16 mouse cellular contexts compared by ENCODE assay signal in genomic region chr1:131088547-131088946, GRCm38 (mm10). TPM values are rescaled to one million over a fixed set of nuclear protein-coding genes. Genes with fewer than 3 reads are reported as not detected.
DNase-seq lines count a peak whose midpoint lies in the region; ATAC-seq and TF ChIP-seq lines count a peak whose summit lies in the region.
"Had no signal": no experiment of that assay in that cellular context is flagged by ENCODE, and none has a peak within 500 bp of the region (broad histone marks: within the 10 kb centered on the region; RNA-seq: fewer than 3 reads in every experiment).

No protein-coding gene starts in this region.

- intact Hi-C loops in heart, adult 2 months (cut with DNase I) = loop anchor here (2.0 kb wide), 1 partner anchor 28 kb away; no protein-coding TSS in a partner anchor
- intact Hi-C loops in heart, postnatal 10 days (cut with DNase I) = no loop called here

- TF ChIP-seq EP300 in heart, adult 2 months (IDR thresholded peaks at IDR 0.05; ENCODE audit: insufficient read depth, low read depth, low read length) = no peak

- no peak for ATAC-seq in hindbrain, embryonic 16.5 days
- no peak for ATAC-seq in midbrain, embryonic 12.5 days (ENCODE audit: low FRiP score, low read depth)
- no peak for ATAC-seq in midbrain, embryonic 14.5 days (ENCODE audit: low FRiP score, low TSS enrichment)
- ATAC-seq: liver, postnatal 0 days had no signal

- peak overlapping the region; percentile 87 for H3K27ac ChIP-seq in heart, adult 2 months
- H3K27ac ChIP-seq in hindbrain, embryonic 10.5 days = peak overlapping the region; percentile 23; the same call in 1 of the 2 replicates
- H3K27ac ChIP-seq in hindbrain, embryonic 16.5 days (ENCODE audit: low read depth, low read length) = no peak overlapping the region
- H3K27ac ChIP-seq in midbrain, embryonic 12.5 days (replicated peaks) = 0 out of 2 replicates have a peak overlapping the region, but pooled peaks have one; percentile 20
- no peak overlapping the region for H3K27ac ChIP-seq in midbrain, embryonic 14.5 days (replicated peaks; ENCODE audit: low read depth, low read length)
- H3K27ac ChIP-seq: left cerebral cortex, adult 2 months; limb, embryonic 15.5 days; neural tube, embryonic 15.5 days had no signal

- H3K4me3 ChIP-seq in heart, adult 2 months = no peak overlapping the region
- no peak overlapping the region for H3K4me3 ChIP-seq in hindbrain, embryonic 10.5 days
- H3K4me3 ChIP-seq in hindbrain, embryonic 16.5 days (ENCODE audit: low read length) = no peak overlapping the region
- no peak overlapping the region for H3K4me3 ChIP-seq in midbrain, embryonic 12.5 days
- no peak overlapping the region for H3K4me3 ChIP-seq in midbrain, embryonic 14.5 days (replicated peaks; ENCODE audit: low read depth, low read length)
- H3K4me3 ChIP-seq: left cerebral cortex, adult 2 months; limb, embryonic 15.5 days; neural tube, embryonic 15.5 days had no signal

- no peaks in the 10 kb centered on the region for H3K27me3 ChIP-seq in heart, adult 2 months (ENCODE audit: control insufficient read depth, insufficient read depth, low read length)
- no peaks in the 10 kb centered on the region for H3K27me3 ChIP-seq in hindbrain, embryonic 10.5 days (ENCODE audit: insufficient read depth, poor library complexity, severe bottlenecking)
- no peaks in the 10 kb centered on the region for H3K27me3 ChIP-seq in hindbrain, embryonic 16.5 days (replicated peaks; ENCODE audit: control insufficient read depth, insufficient read depth, low read length)
- no peaks in the 10 kb centered on the region for H3K27me3 ChIP-seq in midbrain, embryonic 12.5 days
- H3K27me3 ChIP-seq in midbrain, embryonic 14.5 days (ENCODE audit: control insufficient read depth, insufficient read depth, low read length) = no peaks in the 10 kb centered on the region
- H3K27me3 ChIP-seq: limb, embryonic 15.5 days; neural tube, embryonic 15.5 days had no signal

- peaks cover 61% of the 10 kb centered on the region for H3K4me1 ChIP-seq in heart, adult 2 months (ENCODE audit: control insufficient read depth, insufficient read depth, low read length)
- H3K4me1 ChIP-seq in hindbrain, embryonic 10.5 days (replicated peaks) = peaks cover 89% of the 10 kb centered on the region
- peaks cover 41% of the 10 kb centered on the region for H3K4me1 ChIP-seq in hindbrain, embryonic 16.5 days (ENCODE audit: control insufficient read depth, insufficient read depth, low read depth, low read length)
- H3K4me1 ChIP-seq in midbrain, embryonic 12.5 days = peaks cover 89% of the 10 kb centered on the region
- H3K4me1 ChIP-seq in midbrain, embryonic 14.5 days (ENCODE audit: control insufficient read depth, insufficient read depth, low read length) = peaks cover 83% of the 10 kb centered on the region

- 40% methylated on average over 11 of the region's 11 CpGs for WGBS in heart, adult 2 months
- WGBS in hindbrain, embryonic 10.5 days = 53% methylated on average over 11 of the region's 11 CpGs
- 70% methylated on average over 11 of the region's 11 CpGs for WGBS in hindbrain, embryonic 16.5 days
- WGBS in midbrain, embryonic 12.5 days = 41% methylated on average over 11 of the region's 11 CpGs
- WGBS in midbrain, embryonic 14.5 days = 47% methylated on average over 11 of the region's 11 CpGs

- DNase-seq in heart, adult 2 months = no peak
- DNase-seq in heart, postnatal 10 days = no peak
- no peak for DNase-seq in hindbrain, embryonic 10.5 days (ENCODE audit: low spot score)
- DNase-seq in midbrain, embryonic 14.5 days = no peak
- DNase-seq in lung, postnatal 36 days = peak; percentile 63
- DNase-seq in frontal cortex, postnatal 14 days (ENCODE audit: low spot score in 2 of 2) = no peak
- DNase-seq: cerebellum, postnatal 25 days; kidney, postnatal 10 days; liver, postnatal 0 days; retina, postnatal 1 day; thymus, adult 2 months had no signal

- no peak for TF ChIP-seq CTCF in heart, adult 2 months (IDR thresholded peaks at IDR 0.05)

- no peak for TF ChIP-seq POLR2A in heart, adult 2 months (IDR thresholded peaks at IDR 0.05; ENCODE audit: insufficient read depth, low read depth, low read length)

- no peak overlapping the region for H3K9ac ChIP-seq in heart, adult 2 months (ENCODE audit: low read depth, low read length)
- no peak overlapping the region for H3K9ac ChIP-seq in hindbrain, embryonic 16.5 days (ENCODE audit: low read depth, low read length)
- no peak overlapping the region for H3K9ac ChIP-seq in midbrain, embryonic 12.5 days (replicated peaks)
- H3K9ac ChIP-seq in midbrain, embryonic 14.5 days (replicated peaks; ENCODE audit: low read length) = no peak overlapping the region; the same call in 1 of the 2 replicates
- H3K9ac ChIP-seq: limb, embryonic 15.5 days; neural tube, embryonic 15.5 days had no signal

- peaks cover 16% of the 10 kb centered on the region for H3K36me3 ChIP-seq in heart, adult 2 months (ENCODE audit: control insufficient read depth, insufficient read depth, low read length)
- 0 out of 2 replicates have a peak, but pooled peaks cover 2% of the 10 kb centered on the region for H3K36me3 ChIP-seq in hindbrain, embryonic 10.5 days
- no peaks in the 10 kb centered on the region for H3K36me3 ChIP-seq in hindbrain, embryonic 16.5 days (ENCODE audit: control insufficient read depth, insufficient read depth, low read length)
- no peaks in the 10 kb centered on the region for H3K36me3 ChIP-seq in midbrain, embryonic 12.5 days
- H3K36me3 ChIP-seq in midbrain, embryonic 14.5 days (ENCODE audit: control insufficient read depth, insufficient read depth, low read length) = no peaks in the 10 kb centered on the region
- H3K36me3 ChIP-seq: limb, embryonic 15.5 days; neural tube, embryonic 15.5 days had no signal

- no peaks in the 10 kb centered on the region for H3K9me3 ChIP-seq in hindbrain, embryonic 10.5 days
- H3K9me3 ChIP-seq in hindbrain, embryonic 16.5 days (ENCODE audit: control insufficient read depth, low read length) = no peaks in the 10 kb centered on the region
- H3K9me3 ChIP-seq in midbrain, embryonic 12.5 days = no peaks in the 10 kb centered on the region
- no peaks in the 10 kb centered on the region for H3K9me3 ChIP-seq in midbrain, embryonic 14.5 days (ENCODE audit: control insufficient read depth, low read length)
- H3K9me3 ChIP-seq: limb, embryonic 15.5 days; neural tube, embryonic 15.5 days had no signal

- no peak overlapping the region for H3K4me2 ChIP-seq in hindbrain, embryonic 16.5 days (ENCODE audit: low read length)
- peak overlapping the region; percentile 28 for H3K4me2 ChIP-seq in midbrain, embryonic 12.5 days (replicated peaks)
- no peak overlapping the region for H3K4me2 ChIP-seq in midbrain, embryonic 14.5 days (ENCODE audit: low read length)
- H3K4me2 ChIP-seq: limb, embryonic 15.5 days; neural tube, embryonic 15.5 days had no signal

- peaks cover 9% of the 10 kb centered on the region for H3K79me2 ChIP-seq in heart, adult 2 months (replicated peaks; ENCODE audit: control insufficient read depth, insufficient read depth, low read length)

RNA-seq across cellular contexts. Expression of gene Mapkapk2, which starts 9.1 kb away (rescaled TPM):
- 100 to 1,000 TPM; 283 to 363 TPM for total RNA-seq in heart, adult 2 months (2021)
- polyA plus RNA-seq in heart, adult 2 months (2012; rRNA removed) = 196 and 305 TPM in 2 replicates
- total RNA-seq in heart, postnatal 10 days (2021) = 100 to 1,000 TPM; 204 to 224 TPM
- 47.0 and 51.1 TPM in 2 replicates for polyA plus RNA-seq in hindbrain, embryonic 10.5 days (2016; fragmentation: Nextera tagmentation; extraction: Ambion mirVana)
- 9.1 and 15.7 TPM in 2 replicates for polyA plus RNA-seq in hindbrain, embryonic 16.5 days (2015; fragmentation: Nextera tagmentation; extraction: Ambion mirVana)
- 69.5 and 76.4 TPM in 2 replicates for polyA plus RNA-seq in midbrain, embryonic 12.5 days (2016; fragmentation: Nextera tagmentation; extraction: Ambion mirVana)
- polyA plus RNA-seq in midbrain, embryonic 14.5 days (2014; fragmentation: Nextera tagmentation; extraction: Ambion mirVana) = 25.0 and 35.0 TPM in 2 replicates

RNA-seq across cellular contexts. Expression of gene Dyrk3, which starts 49.6 kb away (rescaled TPM):
- total RNA-seq in heart, adult 2 months (2021) = under 1 TPM; 0.48 to 0.70 TPM
- 0.16 and 0.32 TPM in 2 replicates for polyA plus RNA-seq in heart, adult 2 months (2012; rRNA removed)
- total RNA-seq in heart, postnatal 10 days (2021) = under 1 TPM; 0.32 to 0.91 TPM
- 11.2 and 12.1 TPM in 2 replicates for polyA plus RNA-seq in hindbrain, embryonic 10.5 days (2016; fragmentation: Nextera tagmentation; extraction: Ambion mirVana)
- 12.2 and 14.5 TPM in 2 replicates for polyA plus RNA-seq in hindbrain, embryonic 16.5 days (2015; fragmentation: Nextera tagmentation; extraction: Ambion mirVana)
- 18.7 and 21.5 TPM in 2 replicates for polyA plus RNA-seq in midbrain, embryonic 12.5 days (2016; fragmentation: Nextera tagmentation; extraction: Ambion mirVana)
- 14.8 and 18.7 TPM in 2 replicates for polyA plus RNA-seq in midbrain, embryonic 14.5 days (2014; fragmentation: Nextera tagmentation; extraction: Ambion mirVana)

Comparison
In these comparisons a context has a peak if more than half of its experiments do, and no peak if none do; other contexts are left out.
1. H3K27ac ChIP-seq: peak in heart, adult 2 months (single experiment), hindbrain, embryonic 10.5 days (single experiment) and midbrain, embryonic 12.5 days (single experiment); none in hindbrain, embryonic 16.5 days (single experiment) and midbrain, embryonic 14.5 days (single experiment).